Mouse (Mus musculus) embryonic facial prominence, embryonic 15.5 days (tissue): ENCODE data around the gene Olfr293. TPM values are rescaled to one million over a fixed set of nuclear protein-coding genes. Genes with fewer than 3 reads are reported as not detected.

Source experiments
- ATAC-seq: fragments of 200-750 bp; cut with Nextera tagmentation; 2 replicates; pipeline ENCODE4 v1.8.0; 2017; ENCODE audit warnings: low read depth, moderate TSS enrichment; ENCODE audit not compliant: insufficient number of reproducible peaks, low FRiP score, low TSS enrichment
- H3K27ac ChIP-seq: fragments of 300-500 bp; sonication (generic); replicated peaks from 2 replicates; pipeline ENCODE4 v1.5.1; 2015; ENCODE audit warnings: mild to moderate bottlenecking, inconsistent platforms
- H3K27me3 ChIP-seq: fragments of 300-500 bp; sonication (generic); 2 replicates; pipeline ENCODE4 v1.6.1; 2015; ENCODE audit warnings: inconsistent platforms
- H3K36me3 ChIP-seq: fragments of 300-500 bp; sonication (generic); 2 replicates; pipeline ENCODE4 v1.6.1; 2015; ENCODE audit warnings: mild to moderate bottlenecking, inconsistent platforms
- H3K4me1 ChIP-seq: fragments of 300-500 bp; sonication (generic); 2 replicates; pipeline ENCODE4 v1.6.1; 2015; ENCODE audit warnings: inconsistent platforms
- H3K4me2 ChIP-seq: fragments of 300-500 bp; sonication (generic); replicated peaks from 2 replicates; pipeline ENCODE4 v1.6.1; 2015; ENCODE audit warnings: mild to moderate bottlenecking, inconsistent platforms
- H3K4me3 ChIP-seq: fragments of 300-500 bp; sonication (generic); replicated peaks from 2 replicates; pipeline ENCODE4 v1.5.1; 2015; ENCODE audit warnings: mild to moderate bottlenecking, inconsistent platforms
- H3K9ac ChIP-seq: fragments of 300-500 bp; sonication (generic); 2 replicates; pipeline ENCODE4 v1.6.1; 2015; ENCODE audit warnings: inconsistent platforms
- H3K9me3 ChIP-seq: fragments of 300-500 bp; sonication (generic); replicated peaks from 2 replicates; pipeline ENCODE4 v1.6.1; 2016; ENCODE audit warnings: inconsistent platforms
- WGBS: fragments of 180-500 bp; shearing (Covaris S2); methylation state at CpG from one replicate; pipeline ENCODE4 v1.1.7; 2015; 5-methylcytosine and 5-hydroxymethylcytosine counted together
- polyA plus RNA-seq: library from polyadenylated mRNA; unstranded; fragments of >200 nt; fragmentation: Nextera tagmentation; extraction: Ambion mirVana; gene quantifications from 2 replicates; pipeline ENCODE4 v1.2.1, GENCODE M21; 2015

The Olfr293 gene
- 0.09 TPM in 1 of 2 replicates, not detected in the other for polyA plus RNA-seq

- no peaks in the 10 kb centered on the region for H3K36me3 ChIP-seq
- H3K4me2 ChIP-seq = no peak within 1 kb of the TSS
- H3K27me3 ChIP-seq = no peaks in the 10 kb centered on the region
- no peak within 1 kb of the TSS for H3K9ac ChIP-seq
- H3K4me3 ChIP-seq = no peak within 1 kb of the TSS
- H3K27ac ChIP-seq = no peak within 1 kb of the TSS
- 86% methylated on average over 4 of the region's 4 CpGs for WGBS
- no peaks in the 10 kb centered on the region for H3K9me3 ChIP-seq
- no peaks in the 10 kb centered on the region for H3K4me1 ChIP-seq
- no peak for ATAC-seq
Measured at GRCm38 (mm10) chr7:86648761-86649160, at the start of gene Olfr293. Gene Olfr293 (plus strand): TSS chr7:86649061.

GRCm38 (mm10) chr7:86616543-86616942, 32.3 kb upstream of the Olfr293 start, which contains the start of gene Olfr294:
Gene Olfr294 (minus strand): TSS chr7:86616643.
- WGBS = 58% methylated on average over 2 of the region's 2 CpGs
- no peak within 1 kb of the TSS for H3K27ac ChIP-seq
- no peaks in the 10 kb centered on the region for H3K9me3 ChIP-seq
- H3K4me1 ChIP-seq = no peaks in the 10 kb centered on the region
- H3K27me3 ChIP-seq = no peaks in the 10 kb centered on the region
- H3K4me2 ChIP-seq = no peak within 1 kb of the TSS
- H3K4me3 ChIP-seq = no peak within 1 kb of the TSS
- H3K9ac ChIP-seq = no peak within 1 kb of the TSS
- H3K36me3 ChIP-seq = no peaks in the 10 kb centered on the region
- no peak for ATAC-seq

- Histone ChIP-seq H3K27ac (no peak within 1 kb of the TSS), H3K27me3 (no peaks in the 10 kb centered on the region), H3K4me3 (no peak within 1 kb of the TSS), H3K4me1 (no peaks in the 10 kb centered on the region), H3K36me3 (no peaks in the 10 kb centered on the region), H3K4me2 (no peak within 1 kb of the TSS), H3K9ac (no peak within 1 kb of the TSS), H3K9me3 (no peaks in the 10 kb centered on the region)
- ATAC-seq = no peak
Measured at GRCm38 (mm10) chr7:86688030-86688429, 39.2 kb downstream of the Olfr293 start, which contains the start of gene Olfr292. Gene Olfr292 (plus strand): TSS chr7:86688330.

Other genes starting within 250 kb of the Olfr293 start
- 0.08 and 0.13 TPM in 2 replicates for gene Olfr301, start 245.2 kb upstream of the Olfr293 start, polyA plus RNA-seq
- gene Olfr299, start 189.1 kb upstream of the Olfr293 start, polyA plus RNA-seq = 0.19 TPM in 1 of 2 replicates, not detected in the other
- 0.43 TPM in 1 of 2 replicates, not detected in the other for gene Olfr298, start 156.6 kb upstream of the Olfr293 start, polyA plus RNA-seq
- gene Olfr297, start 129.1 kb upstream of the Olfr293 start, polyA plus RNA-seq = not detected in 2 replicates
- 0.07 TPM in 2 replicates for gene Olfr295, start 65.2 kb upstream of the Olfr293 start, polyA plus RNA-seq
- not detected in 2 replicates for gene Olfr294, start 32.4 kb upstream of the Olfr293 start, polyA plus RNA-seq
- gene Olfr292, start 39.3 kb downstream of the Olfr293 start, polyA plus RNA-seq = 0.11 TPM in 1 of 2 replicates, not detected in the other
- 0.08 TPM in 2 replicates for gene Folh1, start 126.9 kb downstream of the Olfr293 start, polyA plus RNA-seq
- gene Vmn2r77, start 146.0 kb downstream of the Olfr293 start, polyA plus RNA-seq = not detected in 2 replicates